Mouse (Mus musculus) adrenal gland, adult 10 weeks (tissue): ENCODE data around the gene Gm17190. TPM values are rescaled to one million over a fixed set of nuclear protein-coding genes. Genes with fewer than 3 reads are reported as not detected.

Experiments
- polyA plus RNA-seq: library from polyadenylated mRNA; stranded (reverse); fragments of 350-450 nt; fragmentation: Illumina TruSeq; extraction: RNeasy Lipid Tissue Mini Kit (QIAGEN cat#74804); gene quantifications from one replicate; pipeline ENCODE4 v1.2.3, GENCODE M21; 2014; ENCODE audit warnings: low read depth, low replicate concordance

The Gm17190 gene
- polyA plus RNA-seq: not detected

GRCm38 (mm10) chr13:96081754-96082153 lies at the start of gene Gm17190:
TSS of gene Gm17190 (plus strand) at chr13:96082054.

GRCm38 (mm10) chr13:96081276-96081675 lies 578 bp upstream of the Gm17190 start, which contains the start of gene Gm20075:
TSS of gene Gm20075 (minus strand) at chr13:96081376.

GRCm38 (mm10) chr13:96132401-96132816 lies 50.6 kb downstream of the Gm17190 start, which contains the start of gene Sv2c:
TSS of gene Sv2c (minus strand) at chr13:96132577.

Other genes starting within 250 kb of the Gm17190 start
- gene Iqgap2, start 190.1 kb upstream of the Gm17190 start, polyA plus RNA-seq: 190 TPM
- 24.7 TPM for gene Gm20075, start 678 bp upstream of the Gm17190 start, polyA plus RNA-seq
- gene Sv2c, start 50.5 kb downstream of the Gm17190 start, polyA plus RNA-seq: 1.8 TPM